Mouse (Mus musculus) adrenal gland, postnatal 25 days (tissue): ENCODE measurements around the gene Sntg2. TPM values are rescaled to one million over a fixed set of nuclear protein-coding genes. Genes with fewer than 3 reads are reported as not detected.
A peak's percentile ranks its signal among the peaks of the same experiment; 100 is the strongest.

Experiments used
- DNase-seq: peaks from one replicate; pipeline ENCODE4 v3.0.0; 2021; ENCODE audit warnings: mixed read lengths
- long read RNA-seq: library from polyadenylated mRNA; stranded (forward); transcript quantifications from one replicate; pipeline ENCODE4 v2.0.0, GENCODE M21; 2021
- total RNA-seq: library from RNA; stranded (reverse); gene quantifications from 2 replicates; pipeline ENCODE4 v1.2.3, GENCODE M21; 2021

Sntg2 gene
- 0.76 TPM in 1 of 2 replicates, not detected in the other for total RNA-seq
- long read RNA-seq, partial matches to known transcripts = 2 of 9 reads
- long read RNA-seq, other reads (novel, unspliced or antisense) = 4 of 9 reads

- DNase-seq = peak; percentile 82
Measured at GRCm38 (mm10) chr12:30372933-30373501, at the start of gene Sntg2. Gene Sntg2 (minus strand): TSS chr12:30373375.

- no peak for DNase-seq
Measured at GRCm38 (mm10) chr12:30416547-30416946, 43.4 kb upstream of the Sntg2 start.

DNA sequence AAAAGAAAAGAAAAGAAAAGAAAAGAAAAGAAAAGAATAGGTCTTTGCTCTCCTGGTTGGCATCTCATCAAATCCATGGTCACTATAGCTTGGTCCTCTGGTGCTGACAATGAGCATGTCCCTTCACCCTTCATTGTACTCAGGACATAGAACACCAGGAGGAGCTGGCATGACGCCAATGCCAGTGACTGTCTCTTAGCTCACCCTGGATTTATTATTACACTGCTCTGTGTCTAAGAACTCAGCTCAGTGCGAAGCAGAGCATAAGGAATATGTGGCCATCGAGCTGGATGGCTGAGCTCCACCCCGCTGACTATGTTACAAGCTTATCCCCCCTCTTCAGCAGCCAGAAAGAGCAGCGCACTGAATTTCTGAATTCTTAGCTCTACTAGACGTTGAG lies 42.8 kb upstream of the Sntg2 start:
- DNase-seq = peak; percentile 27

DNA sequence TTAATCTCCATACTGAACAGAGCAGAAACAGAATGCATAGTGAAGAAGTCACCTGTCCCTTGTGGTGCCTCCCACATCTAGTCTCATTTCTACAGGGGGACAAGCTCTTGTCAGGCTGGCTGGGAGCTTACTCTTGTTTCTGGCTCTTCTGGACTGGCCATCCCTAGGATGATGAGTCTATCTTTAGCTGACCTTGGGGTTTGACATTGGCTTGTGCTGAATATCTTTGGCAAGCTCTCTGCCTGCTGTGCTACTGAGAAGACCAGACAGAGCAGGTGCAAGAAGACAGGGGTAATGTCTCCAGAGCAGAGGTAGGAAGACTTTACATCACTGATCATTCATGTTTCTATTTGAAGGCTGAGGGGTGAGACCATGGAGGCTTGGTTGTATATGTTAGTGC lies 29.5 kb upstream of the Sntg2 start:
- DNase-seq = no peak

DNA sequence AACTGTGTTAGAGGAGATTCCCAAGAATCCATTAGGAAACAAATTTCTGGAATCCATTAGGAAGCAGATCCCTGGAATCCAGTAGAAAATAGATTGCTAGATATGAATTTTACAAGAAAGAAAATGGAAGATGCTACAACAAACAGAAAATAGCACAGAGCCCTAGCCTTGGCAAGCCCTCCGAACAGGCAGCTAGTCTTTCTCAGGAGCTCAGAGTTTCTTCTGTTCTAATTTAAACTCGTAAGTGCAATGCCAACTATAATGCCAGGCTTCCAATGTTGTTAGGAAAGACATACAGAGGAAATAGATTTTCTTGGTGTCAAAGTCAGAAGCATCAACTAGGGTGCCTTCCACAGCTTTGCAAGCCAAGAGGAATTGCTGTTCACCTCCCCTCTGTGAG lies 27.4 kb upstream of the Sntg2 start:
- DNase-seq = no peak

DNA sequence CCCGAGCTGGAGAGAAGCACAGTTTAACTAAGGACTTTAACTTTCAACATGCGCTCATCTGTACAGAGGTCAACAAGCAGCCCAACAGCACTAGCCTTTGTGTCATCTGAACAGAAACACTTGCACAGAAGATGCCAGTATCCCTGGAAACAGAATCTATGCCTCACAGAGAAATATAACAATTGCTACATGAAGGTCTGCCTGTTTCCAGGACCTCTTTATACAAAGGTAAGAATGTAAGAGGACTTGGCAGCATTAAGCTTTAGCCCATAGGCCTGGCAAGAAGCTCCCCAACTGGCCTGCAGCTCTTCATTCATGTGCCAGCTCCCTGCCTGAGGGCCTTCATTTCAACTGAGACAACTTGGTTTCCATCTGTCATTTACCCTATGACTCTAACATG lies 26.9 kb upstream of the Sntg2 start:
- DNase-seq = no peak

GRCm38 (mm10) chr12:30372293-30372692 lies 882 bp downstream of the Sntg2 start:
- DNase-seq = no peak

- DNase-seq = peak; percentile 84
Measured at GRCm38 (mm10) chr12:30369786-30370185, 3.4 kb downstream of the Sntg2 start.

DNA sequence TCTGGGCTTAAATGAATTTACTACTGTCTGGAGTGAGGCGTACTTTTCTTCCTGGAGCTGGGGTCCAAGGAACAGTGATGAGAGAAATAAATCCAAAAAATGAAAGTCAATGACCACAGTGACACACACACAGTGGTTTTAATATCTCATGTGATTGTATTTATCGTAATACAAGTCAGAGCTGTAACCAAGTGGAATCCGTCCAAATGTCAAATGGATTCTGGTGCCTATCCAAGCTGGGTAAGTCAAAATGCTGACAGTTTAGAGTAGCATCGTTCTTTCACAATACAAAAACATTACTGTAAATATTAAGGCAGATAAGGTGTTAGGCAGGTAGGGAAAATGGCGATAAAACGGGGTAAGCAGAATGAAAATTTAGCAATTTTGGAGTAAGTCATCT lies 4.0 kb downstream of the Sntg2 start:
- DNase-seq = no peak

GRCm38 (mm10) chr12:30362306-30362705 lies 10.9 kb downstream of the Sntg2 start:
- no peak for DNase-seq

DNA sequence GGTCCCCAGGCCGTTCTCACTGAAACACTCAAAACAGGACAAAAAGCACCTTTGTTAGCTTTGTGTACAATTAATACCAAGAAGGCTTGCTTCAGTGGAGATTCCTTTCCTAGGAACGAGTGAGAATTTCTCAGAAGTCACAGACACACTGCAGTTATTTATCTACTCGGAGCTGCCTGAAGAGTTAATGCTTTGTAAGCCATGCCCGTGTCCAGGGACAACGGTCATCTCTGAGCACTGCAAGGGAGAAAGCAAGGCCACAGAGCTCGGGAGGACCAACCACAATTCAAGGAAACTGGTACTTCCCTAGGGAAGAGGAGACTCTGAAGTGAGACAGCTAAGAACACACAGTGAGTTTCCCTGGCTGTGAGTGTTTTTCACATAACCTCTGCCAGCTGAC lies 15.5 kb downstream of the Sntg2 start:
- DNase-seq = peak; percentile 20

DNA sequence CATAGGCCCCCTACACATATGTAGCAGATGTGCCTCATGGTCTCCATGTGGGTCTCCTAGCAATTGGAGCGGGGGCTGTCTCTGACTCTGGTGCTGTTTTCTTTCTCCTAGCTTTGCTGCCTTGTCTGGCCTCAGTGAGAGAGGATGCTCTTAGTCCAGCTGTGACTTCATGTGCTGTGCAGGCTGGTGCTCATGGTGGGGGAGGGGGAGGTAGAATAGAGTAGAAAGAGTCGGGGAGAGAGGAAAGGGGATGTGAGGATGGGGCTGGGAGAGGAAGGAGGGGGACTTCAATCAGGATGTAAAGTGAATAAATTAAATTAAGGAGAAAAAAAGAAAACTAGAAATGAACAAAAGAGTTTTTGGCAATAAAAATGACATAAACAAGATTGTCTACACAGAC lies 20.8 kb downstream of the Sntg2 start:
- no peak for DNase-seq

- no peak for DNase-seq
Measured at GRCm38 (mm10) chr12:30348036-30348435, 25.1 kb downstream of the Sntg2 start.

DNA sequence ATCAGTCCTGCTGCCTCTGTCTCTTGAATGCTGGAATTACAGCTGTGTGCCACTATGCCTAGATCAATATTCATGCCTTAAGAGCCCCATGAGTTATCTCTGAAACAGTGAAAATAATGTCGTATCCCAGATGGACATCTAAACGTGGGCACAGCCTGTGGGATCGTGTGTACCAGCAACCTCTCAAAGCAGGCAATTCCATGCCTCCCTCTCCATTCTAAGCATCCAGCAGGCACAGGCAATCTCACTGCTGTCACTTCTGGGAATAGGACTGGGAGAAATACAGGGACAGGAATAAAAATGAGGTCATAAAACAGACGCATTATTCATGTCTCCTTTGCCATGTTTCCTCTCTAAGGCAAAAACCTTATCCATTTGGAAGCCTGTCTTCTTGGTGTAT lies 25.9 kb downstream of the Sntg2 start:
- no peak for DNase-seq

DNA sequence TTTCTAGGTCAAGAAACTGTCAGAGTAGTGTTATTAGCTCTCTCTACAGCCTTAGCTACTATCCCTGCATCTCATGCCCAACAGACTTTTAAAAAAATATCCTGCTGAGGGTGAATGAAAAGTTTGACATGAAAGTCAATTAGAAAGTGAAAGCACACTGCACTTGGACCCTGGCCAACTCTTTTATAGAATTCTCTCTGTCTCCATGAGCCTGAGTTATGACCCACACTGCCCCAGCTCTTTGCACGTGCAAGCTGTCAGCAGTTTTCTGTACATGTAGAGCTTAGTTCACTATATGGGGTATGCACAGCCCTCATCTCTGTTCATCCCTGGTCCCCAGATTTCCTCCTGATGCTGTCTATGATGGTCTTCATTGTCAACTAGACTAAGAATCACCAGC lies 28.4 kb downstream of the Sntg2 start:
- no peak for DNase-seq

DNA sequence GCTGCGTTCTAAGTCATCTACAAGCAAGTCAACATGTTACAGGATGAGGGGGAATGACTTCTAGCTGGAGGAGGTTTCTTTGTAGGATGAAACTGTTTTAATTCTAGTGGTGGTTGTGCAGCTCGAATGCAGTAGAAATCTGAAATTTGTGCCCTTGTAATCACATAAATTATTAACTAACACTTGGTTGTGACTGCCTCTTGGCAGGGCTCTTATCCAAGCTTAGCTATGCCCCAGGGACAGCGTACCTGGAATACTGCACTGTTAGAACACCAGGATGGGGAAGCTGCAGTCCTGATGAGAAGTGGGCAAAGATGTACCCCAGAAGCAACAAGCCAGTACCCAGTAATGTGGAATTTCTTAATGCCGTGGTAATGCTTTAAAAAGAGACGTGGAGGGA lies 36.9 kb downstream of the Sntg2 start:
- no peak for DNase-seq

GRCm38 (mm10) chr12:30334502-30334901 lies 38.7 kb downstream of the Sntg2 start:
- no peak for DNase-seq

GRCm38 (mm10) chr12:30317971-30318370 lies 55.2 kb downstream of the Sntg2 start:
- DNase-seq = no peak

- DNase-seq = no peak
Measured at GRCm38 (mm10) chr12:30313021-30313420, 60.2 kb downstream of the Sntg2 start.

GRCm38 (mm10) chr12:30308197-30308939 lies 64.8 kb downstream of the Sntg2 start:
- no peak for DNase-seq

GRCm38 (mm10) chr12:30292724-30293560 lies 80.2 kb downstream of the Sntg2 start:
- DNase-seq = no peak

- no peak for DNase-seq
Measured at GRCm38 (mm10) chr12:30286888-30287573, 86.1 kb downstream of the Sntg2 start.

- DNase-seq = no peak
Measured at GRCm38 (mm10) chr12:30283741-30284140, 89.4 kb downstream of the Sntg2 start.
